Mouse (Mus musculus) heart, postnatal 0 days (tissue): ENCODE measurements at regions not wholly inside any gene's neighbourhood (a gene's known extent, or its start where the extent isn't known, plus 50 kb on each side); places are given as distances from the start of the nearest gene placed in this dataset.

Experiments used
- CTCF ChIP-seq: IDR thresholded peaks from 2 replicates; pipeline ENCODE4 v1.5.1; 2016; ENCODE audit warnings: antibody characterized with exemption, control low read depth, low read depth
- EP300 ChIP-seq: IDR thresholded peaks from 2 replicates; pipeline ENCODE4 v1.6.1; 2016; ENCODE audit warnings: antibody characterized with exemption, low read depth

DNA sequence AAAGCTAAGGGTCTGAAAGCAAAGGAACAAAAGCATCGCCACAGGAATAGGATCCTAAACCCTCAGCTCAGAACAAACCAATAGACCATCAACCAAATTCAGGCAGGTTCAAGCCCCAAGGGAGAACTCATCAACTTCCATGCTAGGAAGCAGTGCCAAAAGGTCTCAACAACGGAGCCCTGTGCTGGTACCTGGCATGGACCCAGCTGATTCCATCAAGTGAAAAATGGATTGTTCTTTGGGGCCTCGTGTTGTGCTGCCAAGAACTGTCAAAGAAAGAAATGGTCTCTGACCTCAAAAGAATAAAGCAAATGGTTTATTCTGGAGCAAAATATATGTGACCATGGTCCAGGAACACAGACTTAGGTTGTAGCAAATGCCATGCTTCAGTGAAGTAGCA, 77.8 kb upstream of the Elmo1 start:
- TF ChIP-seq CTCF (no peak), EP300 (no peak)
